9 mouse cellular contexts compared by ENCODE assay signal in the genomic region with DNA sequence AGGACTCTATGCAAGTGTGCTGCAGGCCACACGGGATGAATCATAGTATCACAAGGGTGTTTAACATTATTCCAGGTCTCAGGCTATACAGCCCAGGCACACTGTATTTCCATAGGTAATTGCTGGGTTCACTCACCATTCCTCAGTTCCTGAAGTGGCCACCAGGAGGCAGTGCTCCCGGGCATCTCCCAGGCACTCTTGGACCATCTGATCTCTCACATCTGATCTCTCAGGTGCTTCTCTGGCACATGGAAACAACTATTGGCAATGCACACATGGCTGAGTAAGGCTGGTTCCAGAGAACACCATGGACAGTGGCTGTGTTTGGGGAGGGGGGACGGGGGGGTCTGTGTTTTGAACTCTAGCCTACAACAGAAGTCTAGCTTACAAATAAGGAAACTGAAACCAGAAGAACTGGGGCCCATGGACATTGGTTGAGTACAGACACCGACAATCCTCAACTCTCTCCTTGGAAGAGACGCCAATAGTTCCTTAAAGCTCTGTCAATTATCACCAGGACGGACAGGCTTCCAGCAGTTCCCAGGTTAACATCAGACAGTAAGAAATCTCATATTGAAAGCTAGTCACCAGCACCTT. TPM values are rescaled to one million over a fixed set of nuclear protein-coding genes. Genes with fewer than 3 reads are reported as not detected.
DNase-seq lines count a peak whose midpoint lies in the region; ATAC-seq and TF ChIP-seq lines count a peak whose summit lies in the region.
"Had no signal": no experiment of that assay in that cellular context is flagged by ENCODE, and none has a peak within 500 bp of the region (broad histone marks: within the 10 kb centered on the region; RNA-seq: fewer than 3 reads in every experiment).

No protein-coding gene starts in this region.

- peak; percentile 63 to 79 for DNase-seq in cerebellum, postnatal 10 days
- DNase-seq in cerebellum, adult 11 months: no peak
- no peak for DNase-seq in lung, embryonic 14.5 days
- DNase-seq in lung, adult 18-20 months: no peak
- DNase-seq in spleen, postnatal 4 days (ENCODE audit: low spot score in 2 of 2): peak; percentile 37 to 79
- DNase-seq in embryo, embryonic 11 days: no peak
- DNase-seq in gastrocnemius, postnatal 25 days: no peak

- no peak overlapping the region for H3K27ac ChIP-seq in lung, embryonic 14.5 days (ENCODE audit: low read depth)
- H3K27ac ChIP-seq in cortical plate, adult 2 months (ENCODE audit: insufficient read depth, low read length): no peak overlapping the region
- H3K27ac ChIP-seq: liver, embryonic 13.5 days had no signal

- WGBS in lung, embryonic 14.5 days: 57% methylated on average over 6 of the region's 6 CpGs

- peak; percentile 70 for TF ChIP-seq CTCF in lung, embryonic 14.5 days (IDR thresholded peaks at IDR 0.05; ENCODE audit: low read depth)
- peak; percentile 47 for TF ChIP-seq CTCF in cortical plate, adult 2 months (IDR thresholded peaks at IDR 0.05; ENCODE audit: extremely low read depth, insufficient read depth, low read length)

- H3K4me1 ChIP-seq in lung, embryonic 14.5 days (ENCODE audit: insufficient read depth): no peaks in the 10 kb centered on the region
- no peaks in the 10 kb centered on the region for H3K4me1 ChIP-seq in cortical plate, adult 2 months (ENCODE audit: control insufficient read depth, insufficient read depth, low read length)
- H3K4me1 ChIP-seq: liver, embryonic 13.5 days had no signal

- H3K4me3 ChIP-seq in lung, embryonic 14.5 days (ENCODE audit: low read depth, low read length): no peak overlapping the region
- H3K4me3 ChIP-seq in cortical plate, adult 2 months (ENCODE audit: insufficient read depth, low read length): no peak overlapping the region
- H3K4me3 ChIP-seq: liver, embryonic 13.5 days had no signal

- no peak for TF ChIP-seq POLR2A in cortical plate, adult 2 months (IDR thresholded peaks at IDR 0.05; ENCODE audit: extremely low read depth, insufficient read depth, low read length)

- ATAC-seq in lung, embryonic 14.5 days (ENCODE audit: insufficient read depth): no peak

- no peaks in the 10 kb centered on the region for H3K9me3 ChIP-seq in lung, embryonic 14.5 days (ENCODE audit: low read depth, low read length)
- H3K9me3 ChIP-seq: liver, embryonic 13.5 days had no signal

- no peaks in the 10 kb centered on the region for H3K36me3 ChIP-seq in lung, embryonic 14.5 days (ENCODE audit: insufficient read depth)
- H3K36me3 ChIP-seq: liver, embryonic 13.5 days had no signal

- no peak overlapping the region for H3K4me2 ChIP-seq in lung, embryonic 14.5 days
- H3K4me2 ChIP-seq: liver, embryonic 13.5 days had no signal

- no peaks in the 10 kb centered on the region for H3K27me3 ChIP-seq in lung, embryonic 14.5 days (ENCODE audit: insufficient read depth, low read length)

- no peak overlapping the region for H3K9ac ChIP-seq in lung, embryonic 14.5 days
- H3K9ac ChIP-seq: liver, embryonic 13.5 days had no signal

RNA-seq across cellular contexts. Expression of a gene that starts 40.1 kb away (rescaled TPM):
- not detected in 2 replicates for polyA plus RNA-seq in lung, embryonic 14.5 days (2014; fragmentation: Nextera tagmentation; extraction: Ambion mirVana)
- not detected in 2 replicates for polyA plus RNA-seq in cortical plate, adult 2 months (2012; rRNA removed)
- not detected for total RNA-seq in gastrocnemius, postnatal 25 days (2021)
- polyA plus RNA-seq: liver, embryonic 13.5 days had no signal

RNA-seq across cellular contexts. Expression of a gene that starts 49.0 kb away (rescaled TPM):
- polyA plus RNA-seq in lung, embryonic 14.5 days (2014; fragmentation: Nextera tagmentation; extraction: Ambion mirVana): 2.3 and 2.5 TPM in 2 replicates
- polyA plus RNA-seq in cortical plate, adult 2 months (2012; rRNA removed): 13.3 and 15.3 TPM in 2 replicates
- total RNA-seq in gastrocnemius, postnatal 25 days (2021): 1 to 10 TPM; 1.9 to 2.1 TPM

Comparison
In these comparisons a context has a peak if more than half of its experiments do, and no peak if none do; other contexts are left out.
1. DNase-seq: peak in cerebellum, postnatal 10 days (2 of 2) and spleen, postnatal 4 days (2 of 2); none in cerebellum, adult 11 months (single experiment), lung, embryonic 14.5 days (single experiment), lung, adult 18-20 months (0 of 2), embryo, embryonic 11 days (single experiment) and gastrocnemius, postnatal 25 days (single experiment).